Mouse (Mus musculus): ENCODE results near the gene Rnf220. TPM values are rescaled to one million over a fixed set of nuclear protein-coding genes. Genes with fewer than 3 reads are reported as not detected.
A peak's percentile ranks its signal among the peaks of the same experiment; 100 is the strongest.

The Rnf220 gene
- 60.0 and 63.9 TPM in 2 replicates for polyA plus RNA-seq (2015; fragmentation: Nextera tagmentation; extraction: Ambion mirVana)

GRCm38 (mm10) chr4:117496482-117497165 is at the start of gene Rnf220:
Gene Rnf220 (minus strand): TSS chr4:117497052.
- WGBS: under 1% methylated on average over 42 of the region's 42 CpGs
- Histone ChIP-seq H3K4me2 (replicated peaks) (peak within 1 kb of the TSS; percentile 90), H3K27ac (0 out of 2 replicates have a peak within 1 kb of the TSS, but pooled peaks have one; percentile 1), H3K36me3 (no peaks in the 10 kb centered on the region), H3K27me3 (replicated peaks) (peaks cover 54% of the 10 kb centered on the region), H3K9me3 (no peaks in the 10 kb centered on the region), H3K4me3 (replicated peaks) (peak within 1 kb of the TSS; percentile 43), H3K9ac (peak within 1 kb of the TSS; percentile 45), H3K4me1 (replicated peaks) (peaks cover 32% of the 10 kb centered on the region)
- peak; percentile 67 for ATAC-seq

- no peaks in the 10 kb centered on the region for H3K27me3 ChIP-seq (replicated peaks)
- H3K9me3 ChIP-seq: no peaks in the 10 kb centered on the region
- H3K36me3 ChIP-seq: no peaks in the 10 kb centered on the region
- no peak overlapping the region for H3K27ac ChIP-seq
- H3K4me3 ChIP-seq (replicated peaks): no peak overlapping the region
- H3K4me1 ChIP-seq (replicated peaks): peaks cover 9% of the 10 kb centered on the region; the same call in 1 of the 2 replicates
- WGBS: 87% methylated on average over 6 of the region's 6 CpGs
- H3K4me2 ChIP-seq (replicated peaks): no peak overlapping the region
- no peak for ATAC-seq
- no peak overlapping the region for H3K9ac ChIP-seq
These were observed 49.8 kb upstream of the Rnf220 start for GRCm38 (mm10) chr4:117546616-117547015.

GRCm38 (mm10) chr4:117545448-117545847 is 48.6 kb upstream of the Rnf220 start:
- 90% methylated on average over 3 of the region's 3 CpGs for WGBS
- H3K9me3 ChIP-seq: no peaks in the 10 kb centered on the region
- no peak for ATAC-seq
- 0 out of 2 replicates have a peak, but pooled peaks cover 2% of the 10 kb centered on the region for H3K4me1 ChIP-seq (replicated peaks)
- no peak overlapping the region for H3K9ac ChIP-seq
- H3K4me3 ChIP-seq (replicated peaks): no peak overlapping the region
- H3K36me3 ChIP-seq: no peaks in the 10 kb centered on the region
- H3K4me2 ChIP-seq (replicated peaks): no peak overlapping the region
- no peaks in the 10 kb centered on the region for H3K27me3 ChIP-seq (replicated peaks)
- no peak overlapping the region for H3K27ac ChIP-seq

GRCm38 (mm10) chr4:117540571-117540970 is 43.7 kb upstream of the Rnf220 start:
- Histone ChIP-seq H3K4me1 (replicated peaks) (no peaks in the 10 kb centered on the region), H3K36me3 (no peaks in the 10 kb centered on the region), H3K9ac (no peak overlapping the region), H3K4me3 (replicated peaks) (no peak overlapping the region), H3K9me3 (no peaks in the 10 kb centered on the region), H3K27ac (no peak overlapping the region), H3K27me3 (replicated peaks) (no peaks in the 10 kb centered on the region), H3K4me2 (replicated peaks) (no peak overlapping the region)
- WGBS: 66% methylated on average over 5 of the region's 5 CpGs
- no peak for ATAC-seq

GRCm38 (mm10) chr4:117539329-117539980 is 42.6 kb upstream of the Rnf220 start:
- ATAC-seq: no peak
- WGBS: 69% methylated on average over 8 of the region's 8 CpGs
- H3K4me1 ChIP-seq (replicated peaks): no peaks in the 10 kb centered on the region
- H3K36me3 ChIP-seq: no peaks in the 10 kb centered on the region
- no peak overlapping the region for H3K4me3 ChIP-seq (replicated peaks)
- no peak overlapping the region for H3K4me2 ChIP-seq (replicated peaks)
- H3K27me3 ChIP-seq (replicated peaks): no peaks in the 10 kb centered on the region
- no peak overlapping the region for H3K27ac ChIP-seq
- H3K9ac ChIP-seq: no peak overlapping the region
- H3K9me3 ChIP-seq: no peaks in the 10 kb centered on the region

DNA sequence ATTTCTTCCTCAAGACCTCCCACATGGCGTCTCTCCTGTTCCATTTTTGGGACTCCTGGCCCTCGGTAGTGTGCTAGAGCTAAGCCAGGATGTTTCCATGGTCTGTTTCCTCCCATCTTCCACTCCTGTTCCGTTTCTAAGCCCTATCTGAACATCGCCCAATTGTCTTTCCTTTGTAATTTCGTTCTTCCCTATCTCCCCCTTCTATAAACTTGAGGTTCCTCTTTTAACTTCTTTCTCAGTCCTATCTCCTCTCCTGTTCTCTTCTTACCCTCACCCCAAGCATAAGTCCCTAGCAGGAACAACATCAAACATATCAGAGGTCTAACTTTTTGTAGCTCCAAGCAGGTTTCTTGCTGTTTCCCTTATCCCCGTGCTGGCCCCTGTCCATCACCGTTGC is 40.1 kb upstream of the Rnf220 start:
- no peaks in the 10 kb centered on the region for H3K9me3 ChIP-seq
- H3K27ac ChIP-seq: no peak overlapping the region
- no peaks in the 10 kb centered on the region for H3K27me3 ChIP-seq (replicated peaks)
- H3K4me2 ChIP-seq (replicated peaks): no peak overlapping the region
- no peak overlapping the region for H3K9ac ChIP-seq
- no peaks in the 10 kb centered on the region for H3K4me1 ChIP-seq (replicated peaks)
- 84% methylated on average over 7 of the region's 7 CpGs for WGBS
- H3K36me3 ChIP-seq: no peaks in the 10 kb centered on the region
- no peak for ATAC-seq
- H3K4me3 ChIP-seq (replicated peaks): no peak overlapping the region

GRCm38 (mm10) chr4:117535496-117536200 is 38.8 kb upstream of the Rnf220 start:
- H3K9me3 ChIP-seq: no peaks in the 10 kb centered on the region
- ATAC-seq: no peak
- H3K27ac ChIP-seq: no peak overlapping the region
- H3K9ac ChIP-seq: no peak overlapping the region
- H3K4me3 ChIP-seq (replicated peaks): no peak overlapping the region
- no peaks in the 10 kb centered on the region for H3K36me3 ChIP-seq
- no peaks in the 10 kb centered on the region for H3K27me3 ChIP-seq (replicated peaks)
- H3K4me2 ChIP-seq (replicated peaks): no peak overlapping the region
- H3K4me1 ChIP-seq (replicated peaks): no peaks in the 10 kb centered on the region
- 62% methylated on average over 9 of the region's 9 CpGs for WGBS

DNA sequence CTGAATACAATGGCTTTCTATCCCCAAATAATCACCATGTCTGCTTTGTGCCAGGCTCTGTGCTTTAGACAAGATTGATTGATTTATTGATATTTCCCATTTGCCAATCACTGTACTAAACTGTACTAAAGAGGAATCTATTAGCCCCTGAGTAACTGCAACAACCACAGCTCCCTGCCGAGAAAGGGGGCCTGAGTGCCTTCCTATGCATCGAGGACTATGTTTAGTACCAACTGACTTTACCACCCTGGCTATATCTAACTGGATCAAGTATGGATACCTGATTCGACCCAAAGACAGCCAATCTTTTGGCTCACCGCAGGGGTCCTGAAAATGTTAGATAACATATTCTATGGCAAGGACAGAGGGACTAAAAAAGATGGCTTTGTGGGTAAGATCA is 33.0 kb upstream of the Rnf220 start:
- Histone ChIP-seq H3K4me3 (replicated peaks) (no peak overlapping the region), H3K4me2 (replicated peaks) (no peak overlapping the region), H3K9me3 (no peaks in the 10 kb centered on the region), H3K27me3 (replicated peaks) (no peaks in the 10 kb centered on the region; the same call in 1 of the 2 replicates), H3K27ac (no peak overlapping the region), H3K36me3 (no peaks in the 10 kb centered on the region), H3K9ac (no peak overlapping the region), H3K4me1 (replicated peaks) (no peaks in the 10 kb centered on the region)
- 83% methylated on average over 4 of the region's 4 CpGs for WGBS
- ATAC-seq: no peak

DNA sequence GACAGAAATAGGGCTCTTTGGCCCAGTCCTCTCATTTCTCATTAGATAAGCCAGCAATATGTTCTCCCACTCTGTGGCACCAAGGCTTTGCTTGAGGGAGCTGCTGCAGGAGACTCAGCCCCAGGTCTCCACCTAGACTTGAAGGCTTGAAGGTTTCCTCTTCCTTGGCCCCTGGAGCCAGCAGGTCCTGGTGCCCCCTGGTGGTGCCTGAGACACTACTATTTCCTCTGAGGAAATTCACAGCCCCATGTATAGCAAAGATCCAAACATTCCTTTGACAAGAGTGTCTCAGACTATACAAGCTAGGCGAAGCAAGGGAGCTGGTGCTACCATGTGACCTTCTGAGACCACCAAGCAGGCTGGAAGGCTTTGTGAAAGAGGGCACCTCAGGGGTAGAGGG is 31.1 kb upstream of the Rnf220 start:
- peak; percentile 49; the same call in 1 of the 2 replicates for ATAC-seq
- Histone ChIP-seq H3K27ac (no peak overlapping the region), H3K4me2 (replicated peaks) (no peak overlapping the region), H3K9ac (no peak overlapping the region), H3K27me3 (replicated peaks) (no peaks in the 10 kb centered on the region; the same call in 1 of the 2 replicates), H3K9me3 (no peaks in the 10 kb centered on the region), H3K36me3 (no peaks in the 10 kb centered on the region), H3K4me3 (replicated peaks) (no peak overlapping the region), H3K4me1 (replicated peaks) (no peaks in the 10 kb centered on the region)
- WGBS: 23% methylated on average over 1 of the region's 1 CpGs

GRCm38 (mm10) chr4:117527116-117527899 is 30.5 kb upstream of the Rnf220 start:
- H3K4me2 ChIP-seq (replicated peaks): no peak overlapping the region

GRCm38 (mm10) chr4:117525990-117526389 is 29.1 kb upstream of the Rnf220 start:
- Histone ChIP-seq H3K4me1 (replicated peaks) (no peaks in the 10 kb centered on the region), H3K9ac (no peak overlapping the region), H3K9me3 (no peaks in the 10 kb centered on the region), H3K36me3 (no peaks in the 10 kb centered on the region), H3K4me3 (replicated peaks) (no peak overlapping the region), H3K4me2 (replicated peaks) (no peak overlapping the region), H3K27ac (no peak overlapping the region), H3K27me3 (replicated peaks) (no peaks in the 10 kb centered on the region; the same call in 1 of the 2 replicates)
- no peak for ATAC-seq
- 90% methylated on average over 5 of the region's 5 CpGs for WGBS

More at GRCm38 (mm10) chr4:117527116-117527899, 30.5 kb upstream of the Rnf220 start:
- WGBS: 55% methylated on average over 9 of the region's 9 CpGs
- no peaks in the 10 kb centered on the region for H3K9me3 ChIP-seq
- no peak overlapping the region for H3K4me3 ChIP-seq (replicated peaks)
- H3K9ac ChIP-seq: no peak overlapping the region
- H3K4me1 ChIP-seq (replicated peaks): no peaks in the 10 kb centered on the region
- no peaks in the 10 kb centered on the region for H3K36me3 ChIP-seq
- no peak overlapping the region for H3K27ac ChIP-seq
- no peaks in the 10 kb centered on the region; the same call in 1 of the 2 replicates for H3K27me3 ChIP-seq (replicated peaks)
- ATAC-seq: no peak

- Histone ChIP-seq H3K9ac (no peak overlapping the region), H3K4me3 (replicated peaks) (no peak overlapping the region), H3K27me3 (replicated peaks) (no peaks in the 10 kb centered on the region), H3K36me3 (no peaks in the 10 kb centered on the region), H3K4me1 (replicated peaks) (no peaks in the 10 kb centered on the region), H3K27ac (no peak overlapping the region), H3K9me3 (no peaks in the 10 kb centered on the region), H3K4me2 (replicated peaks) (no peak overlapping the region)
- no peak for ATAC-seq
- WGBS: 64% methylated on average over 2 of the region's 2 CpGs
These were observed 24.5 kb upstream of the Rnf220 start for GRCm38 (mm10) chr4:117521350-117521749.

Measured in intestine, embryonic 15.5 days (tissue).